Mouse (Mus musculus) adipose tissue, adult 10 weeks (tissue): ENCODE data around the gene Zfp790. TPM values are rescaled to one million over a fixed set of nuclear protein-coding genes. Genes with fewer than 3 reads are reported as not detected.

Experiments
- polyA plus RNA-seq: library from polyadenylated mRNA; stranded (reverse); fragments of 350-450 nt; fragmentation: Illumina TruSeq; extraction: RNeasy Lipid Tissue Mini Kit (QIAGEN cat#74804); gene quantifications from one replicate; pipeline ENCODE4 v1.2.3, GENCODE M21; 2014; ENCODE audit warnings: low read depth, low replicate concordance

Zfp790 gene
- polyA plus RNA-seq: 8.4 TPM

GRCm38 (mm10) chr7:29815910-29816429 is at the start of gene Zfp790:
TSS of gene Zfp790 (plus strand) at chr7:29816114.

GRCm38 (mm10) chr7:29768090-29768900 is 47.6 kb upstream of the Zfp790 start, which contains the start of gene Zfp84:
TSS of gene Zfp84 (plus strand) at chr7:29768552.

GRCm38 (mm10) chr7:29783871-29784551 is 31.9 kb upstream of the Zfp790 start, which contains the start of gene Zfp30:
TSS of gene Zfp30 (plus strand) at chr7:29783998.

GRCm38 (mm10) chr7:29853219-29853842 is 37.4 kb downstream of the Zfp790 start, which contains the start of gene Zfp940:
TSS of gene Zfp940 (minus strand) at chr7:29853669.

GRCm38 (mm10) chr7:29859532-29860517 is 43.9 kb downstream of the Zfp790 start, which contains the start of gene Zfp420:
TSS of gene Zfp420 (plus strand) at chr7:29859979.

Other genes starting within 250 kb of the Zfp790 start
- gene Catsperg2, start 89.1 kb upstream of the Zfp790 start, polyA plus RNA-seq: 2.0 TPM
- 6.0 TPM for gene Zfp84, start 47.6 kb upstream of the Zfp790 start, polyA plus RNA-seq
- 1.7 TPM for gene Zfp30, start 32.1 kb upstream of the Zfp790 start, polyA plus RNA-seq
- 0.72 TPM for gene Zfp940, start 37.6 kb downstream of the Zfp790 start, polyA plus RNA-seq
- gene Zfp420, start 43.9 kb downstream of the Zfp790 start, polyA plus RNA-seq: 6.2 TPM
- 5.0 TPM for gene Zfp27, start 90.5 kb downstream of the Zfp790 start, polyA plus RNA-seq
- gene Zfp383, start 92.1 kb downstream of the Zfp790 start, polyA plus RNA-seq: 5.9 TPM
- gene Zfp74, start 138.0 kb downstream of the Zfp790 start, polyA plus RNA-seq: 7.3 TPM
- 4.4 TPM for gene Zfp568, start 167.8 kb downstream of the Zfp790 start, polyA plus RNA-seq
- 4.8 TPM for gene Zfp14, start 235.3 kb downstream of the Zfp790 start, polyA plus RNA-seq